Mouse (Mus musculus) brain, embryonic 14.5 days (tissue): ENCODE data around the gene Kcne4. TPM values are rescaled to one million over a fixed set of nuclear protein-coding genes. Genes with fewer than 3 reads are reported as not detected.

Experiments
- DNase-seq: peaks from one replicate; pipeline ENCODE4 v3.0.0-alpha.2; 2011; ENCODE audit warnings: low read depth
- CTCF ChIP-seq: fragments of 200-500 bp; IDR thresholded peaks from 2 replicates; pipeline ENCODE4 v1.5.1; 2012; ENCODE audit warnings: inconsistent platforms, mild to moderate bottlenecking, moderate library complexity, borderline replicate concordance; ENCODE audit not compliant: insufficient read depth, insufficient read length; ENCODE audit errors: extremely low read depth
- POLR2A ChIP-seq: fragments of 200-500 bp; IDR thresholded peaks from 2 replicates; pipeline ENCODE4 v1.6.1; 2012; ENCODE audit warnings: mild to moderate bottlenecking, inconsistent platforms, borderline replicate concordance; ENCODE audit not compliant: poor library complexity, insufficient read depth, insufficient read length, severe bottlenecking; ENCODE audit errors: extremely low read depth
- polyA plus RNA-seq: library from polyadenylated mRNA; depleted of rRNA; stranded (reverse); fragments of >200 nt; gene quantifications from 2 replicates; pipeline ENCODE4 v1.2.3, GENCODE M21; 2012

Kcne4 gene
- polyA plus RNA-seq, 1 experiment = 1.1 TPM

GRCm38 (mm10) chr1:78821111-78821510 lies 4.6 kb downstream of the Kcne4 start:
- DNase-seq = peak; percentile 33
- no peak for TF ChIP-seq POLR2A
- no peak for TF ChIP-seq CTCF

- peak; percentile 40 for DNase-seq
- TF ChIP-seq CTCF (no peak), POLR2A (no peak)
These were observed 5.3 kb downstream of the Kcne4 start for GRCm38 (mm10) chr1:78821733-78822430.

GRCm38 (mm10) chr1:78825246-78825645 lies 8.7 kb downstream of the Kcne4 start:
- no peak for DNase-seq
- TF ChIP-seq CTCF (no peak), POLR2A (no peak)

- TF ChIP-seq CTCF (no peak), POLR2A (no peak)
- peak; percentile 79 for DNase-seq
These were observed 21.9 kb downstream of the Kcne4 start for GRCm38 (mm10) chr1:78838468-78838867.

- DNase-seq = no peak
- TF ChIP-seq CTCF (no peak), POLR2A (no peak)
These were observed 24.2 kb downstream of the Kcne4 start for GRCm38 (mm10) chr1:78840769-78841168.

GRCm38 (mm10) chr1:78845661-78846060 lies 29.1 kb downstream of the Kcne4 start:
- TF ChIP-seq CTCF (no peak), POLR2A (no peak)
- no peak for DNase-seq

GRCm38 (mm10) chr1:78846471-78846870 lies 29.9 kb downstream of the Kcne4 start:
- TF ChIP-seq CTCF (no peak), POLR2A (no peak)
- DNase-seq = no peak

GRCm38 (mm10) chr1:78852408-78853093 lies 36.0 kb downstream of the Kcne4 start:
- peak; percentile 92 for DNase-seq
- TF ChIP-seq CTCF = no peak
- TF ChIP-seq POLR2A = no peak

GRCm38 (mm10) chr1:78853094-78853445 lies 36.5 kb downstream of the Kcne4 start:
- TF ChIP-seq CTCF (no peak), POLR2A (no peak)
- no peak for DNase-seq

GRCm38 (mm10) chr1:78854306-78854705 lies 37.7 kb downstream of the Kcne4 start:
- no peak for TF ChIP-seq POLR2A
- TF ChIP-seq CTCF = no peak

GRCm38 (mm10) chr1:78859573-78859972 lies 43.0 kb downstream of the Kcne4 start:
- DNase-seq = no peak
- TF ChIP-seq CTCF = no peak
- no peak for TF ChIP-seq POLR2A

More at GRCm38 (mm10) chr1:78854306-78854705, 37.7 kb downstream of the Kcne4 start:
- DNase-seq = no peak

- DNase-seq = no peak
- TF ChIP-seq CTCF (no peak), POLR2A (no peak)
These were observed 43.5 kb downstream of the Kcne4 start for GRCm38 (mm10) chr1:78860056-78860455.
